Mouse (Mus musculus): ENCODE measurements around the gene Cptp. TPM values are rescaled to one million over a fixed set of nuclear protein-coding genes. Genes with fewer than 3 reads are reported as not detected.

The Cptp gene
- total and polyA plus RNA-seq, 3 experiments = 14.0 to 22.6 TPM; not detected in 1

GRCm38 (mm10) chr4:155823443-155823842 lies 45.8 kb downstream of the Cptp start:
- Histone ChIP-seq H3K36me3 (ENCODE audit: control insufficient read depth in 1 of 2, insufficient read depth in 2 of 2, low read length in 2 of 2) (peaks cover 4 to 43% of the 10 kb centered on the region in 2 experiments; a peak in 3 of 4 replicates), H3K9ac (ENCODE audit: control insufficient read depth, low read depth, low read length, poor library complexity, severe bottlenecking) (no peak overlapping the region), H3K9me3 (replicated peaks; ENCODE audit: insufficient read depth, low read length) (no peaks in the 10 kb centered on the region), H3K4me3 (ENCODE audit: control insufficient read depth in 1 of 2, insufficient read depth in 1 of 2, low read depth in 2 of 2, low read length in 2 of 2) (no peak overlapping the region), H3K79me2 (ENCODE audit: control insufficient read depth, insufficient read depth, low read length, poor library complexity) (peaks cover 4% of the 10 kb centered on the region), H3K27ac (ENCODE audit: control insufficient read depth, low read depth, low read length) (no peak overlapping the region), H3K4me1 (ENCODE audit: control insufficient read depth in 1 of 2, insufficient read depth in 2 of 2, low read length in 2 of 2) (no peaks in the 10 kb centered on the region), H3K27me3 (ENCODE audit: control insufficient read depth in 1 of 2, insufficient read depth in 2 of 2, low read length in 2 of 2) (no peaks in the 10 kb centered on the region)
- DNase-seq (ENCODE audit: low read depth, low spot score) = no peak
- no peak for TF ChIP-seq USF1 (IDR thresholded peaks at IDR 0.05; ENCODE audit: low read depth, low read length)
- no peak for TF ChIP-seq MAFK (IDR thresholded peaks at IDR 0.05; ENCODE audit: borderline replicate concordance, low read depth, low read length)
- no peak for TF ChIP-seq UBTF (IDR thresholded peaks at IDR 0.05; ENCODE audit: borderline replicate concordance, insufficient read depth, low read depth, low read length)
- TF ChIP-seq MEF2A (IDR thresholded peaks at IDR 0.05; ENCODE audit: extremely low read depth, insufficient replicate concordance, low read depth, low read length, poor library complexity, severe bottlenecking) = no peak
- no peak for TF ChIP-seq ZNF384 (IDR thresholded peaks at IDR 0.05; ENCODE audit: low read depth, low read length)
- TF ChIP-seq CHD1 (IDR thresholded peaks at IDR 0.05; ENCODE audit: low read depth, low read length) = no peak
- no peak for TF ChIP-seq MAZ (IDR thresholded peaks at IDR 0.05; ENCODE audit: low read depth, low read length)
- TF ChIP-seq TAL1 (IDR thresholded peaks at IDR 0.05; ENCODE audit: low read length) = no peak
- no peak for TF ChIP-seq USF2 (IDR thresholded peaks at IDR 0.05; ENCODE audit: borderline replicate concordance in 1 of 2, insufficient read depth in 1 of 2, low read depth in 1 of 2, low read length in 2 of 2)

GRCm38 (mm10) chr4:155821025-155821424 lies 48.2 kb downstream of the Cptp start:
- no peak overlapping the region for H3K4me3 ChIP-seq (ENCODE audit: control insufficient read depth in 1 of 2, insufficient read depth in 1 of 2, low read depth in 2 of 2, low read length in 2 of 2)
- no peaks in the 10 kb centered on the region for H3K4me1 ChIP-seq (ENCODE audit: control insufficient read depth in 1 of 2, insufficient read depth in 2 of 2, low read length in 2 of 2)
- peaks cover 13% of the 10 kb centered on the region for H3K79me2 ChIP-seq (ENCODE audit: control insufficient read depth, insufficient read depth, low read length, poor library complexity)
- peaks cover 4 to 63% of the 10 kb centered on the region in 2 experiments; a peak in 3 of 4 replicates for H3K36me3 ChIP-seq (ENCODE audit: control insufficient read depth in 1 of 2, insufficient read depth in 2 of 2, low read length in 2 of 2)
- peak; percentile 70 for DNase-seq (ENCODE audit: low read depth, low spot score)
- H3K9me3 ChIP-seq (replicated peaks; ENCODE audit: insufficient read depth, low read length) = no peaks in the 10 kb centered on the region
- H3K9ac ChIP-seq (ENCODE audit: control insufficient read depth, low read depth, low read length, poor library complexity, severe bottlenecking) = no peak overlapping the region
- TF ChIP-seq SIN3A (IDR thresholded peaks at IDR 0.05; ENCODE audit: low read length) = no peak
- no peak for TF ChIP-seq CHD1 (IDR thresholded peaks at IDR 0.05; ENCODE audit: low read depth, low read length)
- no peak for TF ChIP-seq MYB (IDR thresholded peaks at IDR 0.05; ENCODE audit: low read depth, low read length)
- peak; percentile 72 for TF ChIP-seq ZNF384 (IDR thresholded peaks at IDR 0.05; ENCODE audit: low read depth, low read length)
- no peak for TF ChIP-seq GATA1 (IDR thresholded peaks at IDR 0.05; ENCODE audit: low read depth, low read length)
- no peak for TF ChIP-seq HCFC1 (IDR thresholded peaks at IDR 0.05; ENCODE audit: low read depth, low read length)
- TF ChIP-seq GABPA (IDR thresholded peaks at IDR 0.05; ENCODE audit: low read depth, low read length) = no peak
- TF ChIP-seq CTCF (IDR thresholded peaks at IDR 0.05 in 2 of 3, conservative IDR thresholded peaks at IDR 0.05 in 1 of 3; ENCODE audit: control insufficient read depth in 1 of 3, insufficient read depth in 1 of 3, low read depth in 2 of 3, low read length in 3 of 3, poor library complexity in 1 of 3, severe bottlenecking in 1 of 3) = peak in 1 of 3 experiments; percentile 14; a peak in 1 of 6 replicates
- no peak for TF ChIP-seq NELFE (IDR thresholded peaks at IDR 0.05; ENCODE audit: low read depth, low read length)
- no peak for TF ChIP-seq SMC3 (IDR thresholded peaks at IDR 0.05; ENCODE audit: low read depth, low read length)
- no peak for TF ChIP-seq TAL1 (IDR thresholded peaks at IDR 0.05; ENCODE audit: low read length)
- H3K27ac ChIP-seq (ENCODE audit: control insufficient read depth, low read depth, low read length) = no peak overlapping the region
- no peaks in the 10 kb centered on the region for H3K27me3 ChIP-seq (ENCODE audit: control insufficient read depth in 1 of 2, insufficient read depth in 2 of 2, low read length in 2 of 2)
